ENCODE assay signal across 9 mouse cellular contexts in genomic region chr9:60648981-60649975, GRCm38 (mm10). TPM values are rescaled to one million over a fixed set of nuclear protein-coding genes. Genes with fewer than 3 reads are reported as not detected.
DNase-seq lines count a peak whose midpoint lies in the region; ATAC-seq lines count a peak whose summit lies in the region.
"Had no signal": no experiment of that assay in that cellular context is flagged by ENCODE, and none has a peak within 500 bp of the region (broad histone marks: within the 10 kb centered on the region; RNA-seq: fewer than 3 reads in every experiment).

No protein-coding gene starts in this region.

- H3K4me3 ChIP-seq in embryonic facial prominence, embryonic 10.5 days: no peak overlapping the region
- H3K4me3 ChIP-seq in hindbrain, embryonic 10.5 days: no peak overlapping the region
- no peak overlapping the region for H3K4me3 ChIP-seq in neural tube, embryonic 11.5 days (ENCODE audit: low read depth, low read length)
- H3K4me3 ChIP-seq in liver, embryonic 11.5 days (ENCODE audit: low read depth, low read length): no peak overlapping the region
- H3K4me3 ChIP-seq: liver, embryonic 15.5 days had no signal

- no peak overlapping the region for H3K4me2 ChIP-seq in neural tube, embryonic 11.5 days (ENCODE audit: low read depth)
- no peak overlapping the region for H3K4me2 ChIP-seq in liver, embryonic 11.5 days
- H3K4me2 ChIP-seq: liver, embryonic 15.5 days had no signal

- no peak overlapping the region; the same call in 1 of the 2 replicates for H3K9ac ChIP-seq in neural tube, embryonic 11.5 days (ENCODE audit: low read length)
- no peak overlapping the region for H3K9ac ChIP-seq in liver, embryonic 11.5 days (ENCODE audit: low read depth, low read length)
- H3K9ac ChIP-seq: liver, embryonic 15.5 days had no signal

- peak; percentile 54 for DNase-seq in layer of hippocampus, adult 11-12 months (ENCODE audit: low spot score)
- DNase-seq in layer of hippocampus, adult 9-10 months (ENCODE audit: low spot score): no peak
- DNase-seq in embryonic facial prominence, embryonic 10.5 days (ENCODE audit: low spot score): no peak
- peak; percentile 11 for DNase-seq in hindbrain, embryonic 10.5 days (ENCODE audit: low spot score)
- peak; percentile 77 to 87 for DNase-seq in left cerebral cortex, adult 18-20 months (ENCODE audit: low spot score in 2 of 2)
- peak; percentile 19 for DNase-seq in neural tube, embryonic 11.5 days (ENCODE audit: low spot score)
- peak; percentile 48 for DNase-seq in testis, postnatal 14 days (ENCODE audit: low spot score)
- DNase-seq in liver, embryonic 11.5 days (ENCODE audit: low spot score): no peak

- H3K9me3 ChIP-seq in embryonic facial prominence, embryonic 10.5 days: no peaks in the 10 kb centered on the region
- H3K9me3 ChIP-seq in hindbrain, embryonic 10.5 days: no peaks in the 10 kb centered on the region
- no peaks in the 10 kb centered on the region for H3K9me3 ChIP-seq in neural tube, embryonic 11.5 days (ENCODE audit: control insufficient read depth, low read length)
- H3K9me3 ChIP-seq in liver, embryonic 11.5 days (ENCODE audit: control insufficient read depth, low read length): no peaks in the 10 kb centered on the region
- H3K9me3 ChIP-seq: liver, embryonic 15.5 days had no signal

- WGBS in embryonic facial prominence, embryonic 10.5 days: 62% methylated on average over 18 of the region's 18 CpGs
- WGBS in hindbrain, embryonic 10.5 days: 49% methylated on average over 18 of the region's 18 CpGs
- WGBS in neural tube, embryonic 11.5 days: 33% methylated on average over 18 of the region's 18 CpGs
- 68% methylated on average over 18 of the region's 18 CpGs for WGBS in liver, embryonic 11.5 days

- H3K27ac ChIP-seq in embryonic facial prominence, embryonic 10.5 days (replicated peaks): peak overlapping the region; percentile 3; the same call in 1 of the 2 replicates
- H3K27ac ChIP-seq in hindbrain, embryonic 10.5 days: peak overlapping the region; percentile 64
- no peak overlapping the region for H3K27ac ChIP-seq in neural tube, embryonic 11.5 days (ENCODE audit: low read depth, low read length)
- no peak overlapping the region for H3K27ac ChIP-seq in liver, embryonic 11.5 days (ENCODE audit: low read depth, low read length)
- H3K27ac ChIP-seq: liver, embryonic 15.5 days had no signal

- H3K36me3 ChIP-seq in embryonic facial prominence, embryonic 10.5 days (replicated peaks): peaks cover 9% of the 10 kb centered on the region; the same call in 1 of the 2 replicates
- H3K36me3 ChIP-seq in hindbrain, embryonic 10.5 days: peaks cover 5% of the 10 kb centered on the region
- H3K36me3 ChIP-seq in neural tube, embryonic 11.5 days (ENCODE audit: control insufficient read depth, insufficient read depth, low read length): no peaks in the 10 kb centered on the region
- no peaks in the 10 kb centered on the region for H3K36me3 ChIP-seq in liver, embryonic 11.5 days (ENCODE audit: control insufficient read depth, insufficient read depth, low read length)
- H3K36me3 ChIP-seq: liver, embryonic 15.5 days had no signal

- peaks cover 6% of the 10 kb centered on the region; the same call in 1 of the 2 replicates for H3K4me1 ChIP-seq in embryonic facial prominence, embryonic 10.5 days
- peaks cover 23% of the 10 kb centered on the region for H3K4me1 ChIP-seq in hindbrain, embryonic 10.5 days (replicated peaks)
- no peaks in the 10 kb centered on the region; the same call in 1 of the 2 replicates for H3K4me1 ChIP-seq in neural tube, embryonic 11.5 days (ENCODE audit: control insufficient read depth, insufficient read depth, low read length)
- no peaks in the 10 kb centered on the region for H3K4me1 ChIP-seq in liver, embryonic 11.5 days (replicated peaks; ENCODE audit: control insufficient read depth, insufficient read depth, low read length)

- ATAC-seq in neural tube, embryonic 11.5 days (ENCODE audit: insufficient read depth, low FRiP score, low TSS enrichment): no peak
- ATAC-seq in liver, embryonic 11.5 days (replicated peaks; ENCODE audit: low FRiP score): no peak

- no peaks in the 10 kb centered on the region for H3K27me3 ChIP-seq in embryonic facial prominence, embryonic 10.5 days (replicated peaks; ENCODE audit: low read depth, poor library complexity, severe bottlenecking)
- no peaks in the 10 kb centered on the region for H3K27me3 ChIP-seq in hindbrain, embryonic 10.5 days (ENCODE audit: insufficient read depth, poor library complexity, severe bottlenecking)
- H3K27me3 ChIP-seq in neural tube, embryonic 11.5 days (ENCODE audit: control insufficient read depth, insufficient read depth, low read length): no peaks in the 10 kb centered on the region
- no peaks in the 10 kb centered on the region for H3K27me3 ChIP-seq in liver, embryonic 11.5 days (replicated peaks; ENCODE audit: control insufficient read depth, insufficient read depth, low read length)
- H3K27me3 ChIP-seq: liver, embryonic 15.5 days had no signal

RNA-seq across cellular contexts. Expression of gene Lrrc49, which starts 38.7 kb away (rescaled TPM):
- 25.9 and 27.1 TPM in 2 replicates for polyA plus RNA-seq in embryonic facial prominence, embryonic 10.5 days (2016; fragmentation: Nextera tagmentation; extraction: Ambion mirVana)
- polyA plus RNA-seq in hindbrain, embryonic 10.5 days (2016; fragmentation: Nextera tagmentation; extraction: Ambion mirVana): 24.8 and 38.6 TPM in 2 replicates
- total RNA-seq in left cerebral cortex, adult 18-20 months (2021): 10 to 100 TPM; 89.4 to 95.6 TPM
- 45.7 and 47.9 TPM in 2 replicates for polyA plus RNA-seq in neural tube, embryonic 11.5 days (2014; fragmentation: Nextera tagmentation; extraction: Ambion mirVana)
- polyA plus RNA-seq in liver, embryonic 11.5 days (2014; fragmentation: Nextera tagmentation; extraction: Ambion mirVana): 4.3 and 4.4 TPM in 2 replicates

Comparison
In these comparisons a context has a peak if more than half of its experiments do, and no peak if none do; other contexts are left out.
1. DNase-seq: peak in layer of hippocampus, adult 11-12 months (single experiment), hindbrain, embryonic 10.5 days (single experiment), left cerebral cortex, adult 18-20 months (2 of 2), neural tube, embryonic 11.5 days (single experiment) and testis, postnatal 14 days (single experiment); none in layer of hippocampus, adult 9-10 months (single experiment), embryonic facial prominence, embryonic 10.5 days (single experiment) and liver, embryonic 11.5 days (single experiment).
2. H3K27ac ChIP-seq: peak in embryonic facial prominence, embryonic 10.5 days (single experiment) and hindbrain, embryonic 10.5 days (single experiment); none in neural tube, embryonic 11.5 days (single experiment) and liver, embryonic 11.5 days (single experiment).